ENCODE assay signal across 9 mouse cellular contexts in the genomic region with DNA sequence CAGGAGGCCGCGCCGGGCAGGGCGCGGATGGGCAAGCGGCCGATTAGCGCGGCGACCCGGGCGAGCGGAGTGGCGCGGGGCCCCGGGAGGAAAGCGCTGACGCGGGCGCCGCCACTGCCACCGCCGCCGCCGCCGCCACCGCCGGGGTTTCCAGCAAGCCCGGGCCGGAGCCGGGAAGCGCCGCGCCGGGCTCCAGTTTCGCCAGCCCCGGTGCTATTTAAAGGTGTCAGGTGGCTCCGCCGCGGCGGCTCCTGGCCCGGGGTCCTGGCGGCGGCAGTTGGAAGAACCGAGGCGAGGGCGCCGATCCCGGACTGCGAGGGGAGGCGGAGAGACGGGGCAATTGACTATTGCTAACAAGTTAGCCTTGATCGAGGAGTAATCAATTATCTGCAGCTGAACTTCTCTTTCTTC. TPM values are rescaled to one million over a fixed set of nuclear protein-coding genes. Genes with fewer than 3 reads are reported as not detected.
A peak's percentile ranks its signal among the peaks of the same experiment; 100 is the strongest.
DNase-seq lines count a peak whose midpoint lies in the region; ATAC-seq and TF ChIP-seq lines count a peak whose summit lies in the region.
"Had no signal": no experiment of that assay in that cellular context is flagged by ENCODE, and none has a peak within 500 bp of the region (broad histone marks: within the 10 kb centered on the region; RNA-seq: fewer than 3 reads in every experiment).

No protein-coding gene starts in this region.

- no peak for TF ChIP-seq EP300 in heart, postnatal 0 days (IDR thresholded peaks at IDR 0.05; ENCODE audit: low read depth)

- no peak overlapping the region; the same call in 1 of the 2 replicates for H3K9ac ChIP-seq in ES-E14 (ENCODE audit: insufficient read depth, low read depth, low read length, poor library complexity, severe bottlenecking)
- no peak overlapping the region for H3K9ac ChIP-seq in heart, postnatal 0 days (replicated peaks; ENCODE audit: low read depth, low read length)

- no peak overlapping the region for H3K27ac ChIP-seq in ES-E14 (ENCODE audit: insufficient read depth, low read depth, low read length, poor library complexity, severe bottlenecking)
- no peak overlapping the region for H3K27ac ChIP-seq in heart, postnatal 0 days (ENCODE audit: low read depth)
- no peak overlapping the region for H3K27ac ChIP-seq in midbrain, embryonic 10.5 days (replicated peaks)

- no peak for TF ChIP-seq CTCF in heart, postnatal 0 days (IDR thresholded peaks at IDR 0.05; ENCODE audit: low read depth)

- peak overlapping the region; percentile 64 for H3K4me2 ChIP-seq in heart, postnatal 0 days (ENCODE audit: low read depth, low read length)

- H3K4me3 ChIP-seq in ES-E14 (ENCODE audit: insufficient read depth in 1 of 2, low read depth in 1 of 2, low read length in 2 of 2, poor library complexity in 1 of 2, severe bottlenecking in 1 of 2), result peak overlapping the region; percentile 13 to 58; a peak in 3 of 4 replicates
- H3K4me3 ChIP-seq in heart, postnatal 0 days (ENCODE audit: low read depth, low read length), result peak overlapping the region; percentile 47
- peak overlapping the region; percentile 39 for H3K4me3 ChIP-seq in midbrain, embryonic 10.5 days

- H3K27me3 ChIP-seq in heart, postnatal 0 days (ENCODE audit: control insufficient read depth, insufficient read depth, low read length), result peaks cover 97% of the 10 kb centered on the region
- H3K27me3 ChIP-seq in midbrain, embryonic 10.5 days (ENCODE audit: low read depth, poor library complexity, severe bottlenecking), result peaks cover 100% of the 10 kb centered on the region

- H3K36me3 ChIP-seq in ES-E14 (ENCODE audit: control insufficient read depth, insufficient read depth, low read length, poor library complexity, severe bottlenecking), result no peaks in the 10 kb centered on the region
- H3K36me3 ChIP-seq in heart, postnatal 0 days (replicated peaks; ENCODE audit: control insufficient read depth, insufficient read depth, low read length), result no peaks in the 10 kb centered on the region
- no peaks in the 10 kb centered on the region for H3K36me3 ChIP-seq in midbrain, embryonic 10.5 days

- peak; percentile 30; the same call in 1 of the 2 replicates for ATAC-seq in heart, postnatal 0 days (ENCODE audit: insufficient read depth, low read depth)

- H3K9me3 ChIP-seq in ES-E14 (ENCODE audit: control insufficient read depth, insufficient read depth, low read depth, low read length), result no peaks in the 10 kb centered on the region
- H3K9me3 ChIP-seq in heart, postnatal 0 days (replicated peaks; ENCODE audit: control insufficient read depth, low read length), result no peaks in the 10 kb centered on the region
- H3K9me3 ChIP-seq in midbrain, embryonic 10.5 days (replicated peaks), result no peaks in the 10 kb centered on the region

- WGBS in heart, postnatal 0 days, result 3% methylated on average over 28 of the region's 53 CpGs
- under 1% methylated on average over 48 of the region's 53 CpGs for WGBS in midbrain, embryonic 10.5 days

- in situ Hi-C loops in ES-E14 (cut with MboI; ENCODE audit: low sequenced_read_pairs in 2 of 2, unreplicated experiment in 2 of 2), result loop anchor here (5.0 to 25.0 kb wide), 4 partner anchors 491 to 1631 kb away; a partner anchor contains a TSS

- peak; percentile 36 to 47 for DNase-seq in cerebellum, postnatal 25 days
- DNase-seq in cerebellum, postnatal 14 days, result no peak
- no peak for DNase-seq in ES-E14 (ENCODE audit: low read depth, low spot score)
- DNase-seq in heart, postnatal 0 days (ENCODE audit: low spot score), result no peak
- peak; percentile 65 for DNase-seq in midbrain, embryonic 10.5 days (ENCODE audit: low spot score)
- DNase-seq in thymus, postnatal 14 days, result no peak
- no peak for DNase-seq in adrenal gland, postnatal 10 days
- no peak for DNase-seq in thymus, postnatal 25 days

- H3K4me1 ChIP-seq in ES-E14 (ENCODE audit: control insufficient read depth in 2 of 2, insufficient read depth in 2 of 2, low read length in 2 of 2, poor library complexity in 1 of 2), result peaks cover 0 to 2% of the 10 kb centered on the region in 2 experiments; a peak in 1 of 4 replicates
- H3K4me1 ChIP-seq in heart, postnatal 0 days (ENCODE audit: control insufficient read depth, insufficient read depth), result peaks cover 18% of the 10 kb centered on the region; the same call in 1 of the 2 replicates
- H3K4me1 ChIP-seq in midbrain, embryonic 10.5 days, result peaks cover 47% of the 10 kb centered on the region

TF ChIP-seq in ES-E14, 5 proteins besides CTCF, POLR2A, EP300 and RAD21:
- TF ChIP-seq ZNF384 (IDR thresholded peaks at IDR 0.05; ENCODE audit: low read depth, low read length) (no peak), CHD2 (IDR thresholded peaks at IDR 0.05; ENCODE audit: low read depth, low read length) (no peak), ZC3H11A (IDR thresholded peaks at IDR 0.05; ENCODE audit: borderline replicate concordance, low read depth, low read length) (no peak)

RNA-seq across cellular contexts. Expression of a gene that starts 0.3 kb away (rescaled TPM):
- 0.16 and 0.22 TPM in 2 replicates for total RNA-seq in ES-E14 (2012; rRNA removed)
- total RNA-seq in heart, postnatal 0 days (2014; rRNA removed; ENCODE audit: low replicate concordance), result not detected in 2 replicates
- not detected in 2 replicates for polyA plus RNA-seq in heart, postnatal 0 days (2015; fragmentation: Nextera tagmentation; extraction: Ambion mirVana)
- polyA plus RNA-seq in midbrain, embryonic 10.5 days (2016; fragmentation: Nextera tagmentation; extraction: Ambion mirVana), result 0.05 TPM in 1 of 2 replicates, not detected in the other
- 1 to 10 TPM in 1 of 2 experiments, under 1 TPM in 1; 0.30 to 1.4 TPM for total RNA-seq in adrenal gland, postnatal 10 days (2021)
- total RNA-seq: neutrophil, adult 5-6 weeks had no signal

Comparison
In these comparisons a context has a peak if more than half of its experiments do, and no peak if none do; other contexts are left out.
1. DNase-seq: peak in cerebellum, postnatal 25 days (2 of 2) and midbrain, embryonic 10.5 days (single experiment); none in cerebellum, postnatal 14 days (0 of 2), ES-E14 (single experiment), heart, postnatal 0 days (single experiment), thymus, postnatal 14 days (single experiment), adrenal gland, postnatal 10 days (single experiment) and thymus, postnatal 25 days (single experiment).
2. Peak in every context shown above with its lines, with median percentiles within 50 percentile points of each other: H3K4me3 ChIP-seq.